Mouse (Mus musculus) CD4-positive naive resting alpha-beta T cell, adult 57 days (primary cell): ENCODE results near the gene Olfr3. TPM values are rescaled to one million over a fixed set of nuclear protein-coding genes. Genes with fewer than 3 reads are reported as not detected.

ENCODE experiments used
- total RNA-seq: library from RNA; stranded (reverse); gene quantifications from one replicate; pipeline ENCODE4 v1.2.4, GENCODE M21; 2023

The Olfr3 gene
- not detected for total RNA-seq

GRCm38 (mm10) chr2:36816932-36817331 lies at the start of gene Olfr3:
Gene Olfr3 (minus strand): TSS chr2:36817032.

GRCm38 (mm10) chr2:36862560-36862959 lies 45.7 kb upstream of the Olfr3 start, which contains the start of gene Olfr351:
Gene Olfr351 (minus strand): TSS chr2:36862660.

GRCm38 (mm10) chr2:36846010-36846409 lies 29.2 kb upstream of the Olfr3 start, which contains the start of gene Olfr350:
Gene Olfr350 (plus strand): TSS chr2:36846310.

GRCm38 (mm10) chr2:36790238-36790637 lies 26.6 kb downstream of the Olfr3 start, which contains the start of gene Olfr50:
Gene Olfr50 (plus strand): TSS chr2:36790538.

GRCm38 (mm10) chr2:36783976-36784375 lies 32.9 kb downstream of the Olfr3 start, which contains the start of gene Olfr348:
Gene Olfr348 (plus strand): TSS chr2:36784276.

Other genes with a start within 250 kb of the Olfr3 start
- gene Olfr345, start 177.0 kb downstream of the Olfr3 start, total RNA-seq = not detected
- not detected for gene Olfr346, start 131.2 kb downstream of the Olfr3 start, total RNA-seq
- not detected for gene Olfr347, start 85.1 kb downstream of the Olfr3 start, total RNA-seq
- not detected for gene Olfr348, start 32.8 kb downstream of the Olfr3 start, total RNA-seq
- gene Olfr50, start 26.5 kb downstream of the Olfr3 start, total RNA-seq = not detected
- not detected for gene Olfr350, start 29.3 kb upstream of the Olfr3 start, total RNA-seq
- not detected for gene Olfr351, start 45.6 kb upstream of the Olfr3 start, total RNA-seq
- gene Olfr352, start 51.4 kb upstream of the Olfr3 start, total RNA-seq = not detected
- gene Olfr353, start 75.9 kb upstream of the Olfr3 start, total RNA-seq = not detected
- not detected for gene Olfr354, start 88.6 kb upstream of the Olfr3 start, total RNA-seq
- not detected for gene Olfr355, start 111.9 kb upstream of the Olfr3 start, total RNA-seq
- gene Olfr356, start 120.1 kb upstream of the Olfr3 start, total RNA-seq = not detected
- gene Olfr357, start 176.8 kb upstream of the Olfr3 start, total RNA-seq = not detected
- not detected for gene Olfr358, start 192.3 kb upstream of the Olfr3 start, total RNA-seq
- gene Olfr360, start 248.7 kb upstream of the Olfr3 start, total RNA-seq = not detected